Comparison of ENCODE assay signal across 29 mouse cellular contexts in the genomic region with DNA sequence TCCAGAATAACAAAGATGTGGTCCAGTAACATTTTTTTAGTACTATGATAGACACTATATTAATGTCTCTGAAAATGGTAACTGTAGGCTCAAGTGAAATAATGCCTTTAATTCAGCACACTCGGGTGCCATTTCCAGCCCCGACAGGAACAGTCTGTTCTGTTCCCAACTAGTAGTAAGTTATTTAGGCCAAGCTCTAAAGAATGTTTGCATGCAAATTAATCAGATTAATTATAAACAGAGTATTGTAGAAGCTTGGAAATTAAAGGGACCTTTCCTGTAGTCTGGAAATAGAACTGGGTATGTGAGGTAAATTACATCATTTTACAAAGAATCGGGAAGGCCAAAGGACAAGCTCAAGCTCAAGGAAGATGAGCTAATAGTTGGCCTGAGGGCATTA. TPM values are rescaled to one million over a fixed set of nuclear protein-coding genes. Genes with fewer than 3 reads are reported as not detected.
DNase-seq lines count a peak whose midpoint lies in the region; ATAC-seq and TF ChIP-seq lines count a peak whose summit lies in the region.
"Had no signal": no experiment of that assay in that cellular context is flagged by ENCODE, and none has a peak within 500 bp of the region (broad histone marks: within the 10 kb centered on the region; RNA-seq: fewer than 3 reads in every experiment).

No protein-coding gene starts in this region.

- H3K4me1 ChIP-seq in kidney, postnatal 0 days (replicated peaks; ENCODE audit: insufficient read depth, low read length) = no peaks in the 10 kb centered on the region
- H3K4me1 ChIP-seq: heart, embryonic 12.5 days; heart, embryonic 15.5 days had no signal

- no peak overlapping the region for H3K4me2 ChIP-seq in kidney, postnatal 0 days (ENCODE audit: low read length)
- H3K4me2 ChIP-seq: heart, embryonic 12.5 days; heart, embryonic 15.5 days; hindbrain, embryonic 14.5 days had no signal

- peak; percentile 33; the same call in 1 of the 2 replicates for ATAC-seq in kidney, postnatal 0 days (replicated peaks; ENCODE audit: low FRiP score, low read depth)
- ATAC-seq in erythroid progenitor cell, adult 5-6 weeks (replicated peaks; ENCODE audit: low FRiP score, poor library complexity, severe bottlenecking) = no peak
- no peak for ATAC-seq in CD4-positive, CD25-positive, alpha-beta regulatory T cell, adult 4 months
- ATAC-seq: activated CD4-positive, CD25-positive, alpha-beta regulatory T cell, adult 4 months; forebrain, embryonic 14.5 days; forebrain, postnatal 0 days had no signal

- peak; percentile 51 for DNase-seq in kidney, adult 18-20 months
- DNase-seq in kidney, postnatal 4 days = no peak
- peak; percentile 71 for DNase-seq in kidney, adult 9 months
- DNase-seq in kidney, postnatal 10 days = no peak
- peak; percentile 6 for DNase-seq in kidney, postnatal 0 days (ENCODE audit: low spot score)
- peak; percentile 46 for DNase-seq in kidney, postnatal 14 days
- DNase-seq: adrenal gland, adult 8-10 months; adrenal gland, postnatal 25 days; cerebellum, adult 18-20 months; cerebellum, adult 9-10 months; cerebellum, postnatal 14 days; forebrain, postnatal 0 days; gastrocnemius, adult 2 months; gastrocnemius, postnatal 14 days; heart, adult 18-20 months; heart, postnatal 10 days; heart, postnatal 4 days had no signal

- 74% methylated on average over 3 of the region's 3 CpGs for WGBS in kidney, postnatal 0 days

- H3K9me3 ChIP-seq in kidney, postnatal 0 days (replicated peaks; ENCODE audit: low read length) = no peaks in the 10 kb centered on the region
- H3K9me3 ChIP-seq: heart, embryonic 12.5 days; heart, embryonic 15.5 days had no signal

- no peak overlapping the region for H3K9ac ChIP-seq in kidney, postnatal 0 days (ENCODE audit: low read depth, low read length)
- H3K9ac ChIP-seq: forebrain, postnatal 0 days; heart, embryonic 12.5 days; heart, embryonic 15.5 days; hindbrain, embryonic 14.5 days had no signal

- H3K27me3 ChIP-seq in kidney, postnatal 0 days (ENCODE audit: insufficient read depth, low read length) = no peaks in the 10 kb centered on the region
- H3K27me3 ChIP-seq: heart, embryonic 12.5 days; heart, embryonic 15.5 days had no signal

- H3K4me3 ChIP-seq in kidney, postnatal 0 days (replicated peaks; ENCODE audit: low read depth, low read length) = no peak overlapping the region
- H3K4me3 ChIP-seq: gastrocnemius, adult 2 months; heart, embryonic 12.5 days; heart, embryonic 15.5 days had no signal

- H3K36me3 ChIP-seq in kidney, postnatal 0 days (ENCODE audit: insufficient read depth, low read length) = peaks cover 27% of the 10 kb centered on the region

- no peak for TF ChIP-seq CTCF in kidney, postnatal 0 days (IDR thresholded peaks at IDR 0.05; ENCODE audit: low read depth)

- no peak overlapping the region for H3K27ac ChIP-seq in kidney, postnatal 0 days
- H3K27ac ChIP-seq: gastrocnemius, adult 2 months; heart, embryonic 15.5 days; hindbrain, embryonic 14.5 days had no signal

RNA-seq across cellular contexts. Expression of a gene that starts 34.3 kb away (rescaled TPM):
- polyA plus RNA-seq in kidney, postnatal 0 days (2015; fragmentation: Nextera tagmentation; extraction: Ambion mirVana) = 70.3 and 76.1 TPM in 2 replicates
- 38.2 and 44.4 TPM in 2 replicates for total RNA-seq in erythroid progenitor cell, adult 5-6 weeks (2015; ENCODE audit: low replicate concordance)
- total RNA-seq in erythroid progenitor cell, adult 5-6 weeks (2017; ENCODE audit: low replicate concordance) = 29.5 and 44.0 TPM in 2 replicates
- polyA plus RNA-seq in CD4-positive, CD25-positive, alpha-beta regulatory T cell, adult 4 months (2017; shearing (Covaris generic)) = 100 to 1,000 TPM; 166 to 178 TPM

RNA-seq across cellular contexts. Expression of a gene that starts 38.2 kb away (rescaled TPM):
- not detected in 2 replicates for polyA plus RNA-seq in kidney, postnatal 0 days (2015; fragmentation: Nextera tagmentation; extraction: Ambion mirVana)
- total RNA-seq in erythroid progenitor cell, adult 5-6 weeks (2015; ENCODE audit: low replicate concordance) = not detected in 2 replicates
- total RNA-seq in erythroid progenitor cell, adult 5-6 weeks (2017; ENCODE audit: low replicate concordance) = not detected in 2 replicates
- polyA plus RNA-seq in CD4-positive, CD25-positive, alpha-beta regulatory T cell, adult 4 months (2017; shearing (Covaris generic)) = not detected
- total RNA-seq: adrenal gland, adult 8-10 months; adrenal gland, postnatal 25 days; gastrocnemius, adult 2 months; gastrocnemius, postnatal 14 days; gastrocnemius, postnatal 4 days; heart, adult 18-20 months; heart, postnatal 10 days; heart, postnatal 4 days had no signal
- polyA plus RNA-seq: activated CD4-positive, CD25-positive, alpha-beta regulatory T cell, adult 4 months; C2C12; embryonic facial prominence, embryonic 14.5 days; frontal cortex, adult 2 months; heart, embryonic 12.5 days; heart, embryonic 15.5 days; hindbrain, embryonic 11.5 days; hindbrain, embryonic 14.5 days had no signal

Comparison
In these comparisons a context has a peak if more than half of its experiments do, and no peak if none do; other contexts are left out.
1. DNase-seq: peak in kidney, adult 18-20 months (single experiment), kidney, adult 9 months (single experiment), kidney, postnatal 0 days (single experiment) and kidney, postnatal 14 days (single experiment); none in kidney, postnatal 4 days (0 of 2) and kidney, postnatal 10 days (single experiment).